Mouse (Mus musculus) liver (tissue): Measurements from ENCODE around the gene Cyth1.

Source experiments
- DNase-seq: peaks from one replicate; pipeline ENCODE4 v3.0.0-alpha.2; 2020; ENCODE audit warnings: mixed read lengths

Cyth1 gene

DNA sequence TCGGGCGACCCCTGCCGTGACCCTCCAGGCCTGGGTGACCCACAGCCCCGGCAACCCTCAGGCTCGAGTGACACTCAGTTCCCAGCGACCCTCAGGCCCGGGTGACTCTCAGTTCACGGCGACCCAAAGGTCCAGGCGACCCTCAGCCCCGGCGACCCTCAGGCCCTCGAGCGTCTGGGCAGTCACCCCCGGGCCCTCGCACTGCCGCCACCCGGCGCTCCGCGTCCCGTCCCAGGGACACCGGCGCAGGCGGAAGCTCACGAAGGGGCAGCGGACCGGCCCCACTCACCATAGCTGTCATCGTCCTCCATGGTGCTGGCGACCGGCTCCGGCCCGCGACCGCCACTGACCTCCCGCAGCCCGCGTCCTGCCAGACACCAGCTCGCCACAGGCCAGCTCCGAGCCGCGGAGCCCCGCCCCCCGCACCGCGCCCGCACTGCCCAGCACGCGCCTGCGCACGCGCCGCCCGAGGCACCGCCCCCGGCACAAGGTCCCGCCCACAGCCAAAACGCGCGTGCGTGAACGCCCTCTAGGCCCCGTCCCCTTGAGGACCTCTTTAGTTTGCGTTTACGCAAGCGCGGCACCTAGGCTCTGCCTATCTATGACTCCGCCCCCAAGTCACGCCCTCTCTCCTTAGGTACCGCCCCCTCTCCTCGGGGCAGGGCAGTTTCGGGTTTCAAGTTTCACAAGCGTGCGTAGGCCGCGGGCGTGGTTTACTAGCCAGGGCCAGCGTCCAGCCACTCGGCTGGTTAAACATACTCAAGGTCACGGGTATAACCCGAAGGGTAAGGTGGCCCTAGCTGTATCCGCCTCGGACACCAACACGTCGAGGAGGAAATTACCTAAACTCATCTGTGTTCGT, at the start of gene Cyth1:
Gene Cyth1 (minus strand): TSS at position 443 of the 862 bp plus-strand sequence.
- peak; percentile 99 for DNase-seq

DNA sequence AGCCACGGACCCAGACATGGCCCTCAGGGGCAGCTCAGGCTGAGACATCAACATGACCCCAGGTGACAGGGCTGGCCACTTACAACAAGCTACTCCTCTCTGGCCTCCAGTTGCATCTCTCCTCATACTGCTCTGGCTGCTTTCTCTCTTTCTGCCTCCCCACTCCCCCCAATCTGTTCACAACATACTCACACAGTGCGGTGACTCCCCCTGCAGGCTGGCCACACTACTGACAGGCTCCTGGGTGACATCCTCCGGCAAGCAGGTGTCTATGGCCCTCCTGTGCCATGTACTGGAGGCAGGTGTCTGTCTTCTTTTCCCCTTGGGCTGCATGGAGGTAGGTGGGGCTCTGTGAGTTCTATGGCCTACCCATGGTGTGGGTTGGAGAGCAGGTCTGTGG, 49.6 kb upstream of the Cyth1 start:
- DNase-seq: no peak

DNA sequence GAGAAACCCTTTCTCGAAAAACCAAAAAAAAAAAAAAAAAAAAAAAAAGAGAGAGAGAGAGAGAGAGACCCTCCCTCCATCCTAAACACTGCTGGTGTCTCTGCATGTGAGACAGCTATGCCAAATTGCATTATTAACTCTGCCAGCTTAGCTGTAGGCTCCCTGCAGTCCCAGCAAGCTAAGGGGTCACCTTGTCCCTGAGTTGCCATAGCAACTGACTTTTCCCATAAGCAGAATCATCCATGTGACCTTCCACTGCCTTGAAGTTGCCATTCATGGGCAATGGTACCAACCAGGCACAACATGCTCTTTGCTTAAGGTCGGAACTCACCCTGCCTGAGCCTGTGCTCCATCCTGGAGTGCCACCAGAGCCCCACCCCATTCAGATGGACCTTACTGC, 46.6 kb upstream of the Cyth1 start:
- DNase-seq: no peak

DNA sequence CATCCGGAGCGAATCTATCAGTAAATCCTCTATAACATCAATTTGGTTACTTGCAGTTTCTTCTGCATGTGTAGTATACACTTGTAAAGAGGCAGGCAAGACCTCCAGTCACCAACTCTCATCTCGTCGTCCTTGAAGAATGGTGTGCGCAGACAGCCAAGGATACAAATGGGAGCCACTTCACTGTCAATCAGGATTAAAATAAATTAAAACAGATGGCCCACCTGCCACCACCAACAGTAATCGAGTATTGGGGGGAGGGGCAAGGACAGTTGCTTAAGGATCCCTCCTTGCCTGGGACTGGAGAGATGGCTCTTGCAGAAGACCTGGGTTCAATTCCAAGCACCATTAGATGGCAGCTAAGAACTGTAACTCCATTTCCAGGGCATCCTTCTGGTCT, 44.3 kb upstream of the Cyth1 start:
- no peak for DNase-seq

DNA sequence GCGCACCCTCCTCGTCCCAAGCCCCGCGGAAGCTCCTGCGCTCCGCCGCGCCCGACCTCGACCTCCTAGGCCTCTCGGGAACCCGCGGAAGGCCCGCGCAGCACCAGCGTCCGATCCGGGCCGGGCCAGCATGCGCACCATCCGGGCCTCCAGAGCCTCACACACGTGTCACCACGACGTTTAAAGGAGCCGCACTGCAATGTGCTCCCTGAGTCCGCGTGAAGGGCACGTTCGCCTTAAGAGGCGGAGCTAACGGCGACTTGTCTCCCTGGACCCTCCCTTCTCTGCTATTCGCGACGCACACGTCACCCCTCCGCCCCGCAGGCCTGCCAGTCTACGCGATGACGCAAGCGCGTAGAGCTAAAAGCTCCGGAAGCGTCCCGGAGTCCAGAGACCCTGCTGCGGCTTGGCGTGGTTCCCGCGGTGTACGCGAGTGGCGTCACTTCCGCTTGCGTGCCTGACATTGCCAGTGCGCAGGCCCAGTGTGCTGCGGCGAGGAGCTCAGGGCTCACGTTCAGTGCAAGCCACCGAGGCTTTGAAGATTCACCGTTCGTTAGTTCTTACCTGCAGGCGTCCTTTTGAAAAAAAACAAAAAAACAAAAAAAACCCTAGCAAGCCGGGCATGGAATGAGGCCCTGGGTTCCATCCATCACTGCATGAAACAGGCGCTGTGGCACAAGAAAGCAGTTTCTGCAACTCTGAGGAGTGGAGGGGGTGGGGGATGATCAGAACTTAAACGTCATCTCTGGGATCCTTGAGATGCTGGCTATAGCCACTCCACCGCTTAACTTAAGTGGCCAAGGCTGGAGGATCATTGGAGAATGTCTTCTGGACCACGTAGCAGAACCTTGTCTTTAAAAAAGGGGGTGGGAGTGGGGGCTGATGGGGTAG, 41.9 kb upstream of the Cyth1 start, which contains the start of gene Usp36:
Gene Usp36 (minus strand): TSS at position 246 of the 891 bp plus-strand sequence.
- peak; percentile 98 for DNase-seq

DNA sequence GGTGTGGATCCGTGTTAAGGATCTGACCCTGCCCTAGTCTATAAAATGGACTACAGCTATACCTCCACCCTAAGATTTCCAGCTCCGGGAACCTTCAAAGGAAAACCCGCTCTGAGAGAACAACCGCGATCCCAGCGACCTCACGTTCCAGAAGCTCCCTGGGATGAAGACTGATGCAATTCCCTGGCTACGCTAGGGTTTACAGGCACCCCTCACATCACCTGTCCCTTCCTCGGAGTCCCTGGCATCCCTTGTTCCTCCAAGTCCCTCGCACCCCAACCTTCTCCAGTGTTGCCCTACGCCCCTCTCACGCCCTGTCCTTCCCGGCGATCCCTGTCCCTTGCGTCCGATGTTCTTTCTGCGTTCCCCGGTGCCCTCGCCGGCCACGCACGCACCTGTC, 41.2 kb upstream of the Cyth1 start:
- no peak for DNase-seq

DNA sequence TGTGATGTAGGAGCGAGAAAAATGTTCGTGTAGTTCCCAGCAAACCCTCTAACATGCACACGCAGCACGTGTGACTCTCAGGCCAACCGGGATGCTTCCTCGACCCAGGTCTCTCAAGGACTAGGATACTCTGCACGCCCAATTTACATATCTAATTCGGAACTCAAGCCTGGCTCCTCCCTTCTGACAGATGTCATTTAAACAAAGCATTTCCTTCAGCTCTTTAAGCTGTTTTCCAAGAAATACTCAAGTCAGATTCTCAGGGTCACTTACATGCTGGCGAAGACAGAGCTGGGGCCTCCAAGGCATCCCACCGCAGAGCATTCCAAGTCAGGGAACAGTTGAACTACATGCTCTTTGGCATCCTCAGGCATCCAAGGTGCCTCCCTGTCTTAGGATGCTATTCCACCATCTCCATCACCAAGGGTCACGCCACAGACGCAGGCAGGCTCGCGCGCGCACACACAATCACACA, 40.7 kb upstream of the Cyth1 start:
- DNase-seq: no peak

DNA sequence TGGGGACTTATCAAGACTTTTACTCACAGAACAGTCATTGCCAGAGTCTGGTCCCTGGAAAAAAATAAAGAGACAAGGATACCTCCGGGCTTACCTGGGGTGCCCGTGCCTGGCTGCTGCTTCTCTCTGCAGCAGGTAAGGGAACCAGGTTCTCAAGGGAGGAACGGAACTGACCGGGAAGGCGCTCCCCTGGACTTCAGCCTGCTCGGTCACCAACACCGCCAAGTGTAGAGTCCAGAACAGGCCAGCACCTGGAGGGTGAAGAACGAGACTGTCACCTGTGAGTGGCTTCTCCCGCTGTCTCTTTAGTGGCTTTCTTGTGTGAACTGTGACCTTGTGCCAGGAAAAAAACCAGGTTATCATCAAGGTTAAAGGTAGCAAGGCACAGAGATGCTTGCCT, 39.2 kb upstream of the Cyth1 start:
- DNase-seq: no peak

DNA sequence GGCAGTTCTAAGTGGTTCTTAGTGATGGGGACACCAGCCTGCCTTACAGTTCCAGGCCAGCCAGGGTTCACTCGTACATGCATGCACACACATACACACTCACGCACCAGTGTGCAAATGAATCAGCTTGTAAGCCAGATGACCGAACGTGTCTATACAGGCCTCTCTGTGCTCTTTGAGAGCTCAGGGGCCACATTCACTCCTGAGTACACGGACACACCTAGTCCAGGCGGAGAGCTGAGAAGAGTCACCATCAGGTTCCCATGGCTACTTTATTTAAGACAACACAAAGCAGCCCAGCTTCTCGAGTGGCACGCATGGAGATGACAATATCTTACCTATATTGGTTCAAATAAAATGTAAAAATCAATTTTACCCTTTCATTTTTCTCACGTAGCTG, 38.0 kb upstream of the Cyth1 start:
- no peak for DNase-seq

DNA sequence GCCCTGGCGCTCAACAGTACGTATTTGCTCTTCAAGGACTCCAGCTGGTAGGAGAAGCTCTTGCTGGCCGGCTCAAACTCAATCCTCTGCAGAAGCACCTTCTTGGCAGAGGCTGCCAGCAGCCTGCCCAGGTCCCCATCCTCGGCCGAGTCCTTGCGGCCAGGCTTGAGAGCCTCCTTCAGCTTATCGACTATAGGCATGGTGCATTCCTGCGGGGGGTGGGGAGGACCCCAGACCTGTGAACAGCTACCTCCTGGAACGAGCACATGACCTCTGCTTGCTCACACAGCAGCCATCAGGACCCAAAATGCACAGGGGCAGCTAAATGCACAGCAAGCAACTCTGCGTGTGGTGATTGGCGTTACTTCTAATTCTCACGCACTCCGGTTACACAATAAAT, 37.4 kb upstream of the Cyth1 start:
- DNase-seq: no peak

DNA sequence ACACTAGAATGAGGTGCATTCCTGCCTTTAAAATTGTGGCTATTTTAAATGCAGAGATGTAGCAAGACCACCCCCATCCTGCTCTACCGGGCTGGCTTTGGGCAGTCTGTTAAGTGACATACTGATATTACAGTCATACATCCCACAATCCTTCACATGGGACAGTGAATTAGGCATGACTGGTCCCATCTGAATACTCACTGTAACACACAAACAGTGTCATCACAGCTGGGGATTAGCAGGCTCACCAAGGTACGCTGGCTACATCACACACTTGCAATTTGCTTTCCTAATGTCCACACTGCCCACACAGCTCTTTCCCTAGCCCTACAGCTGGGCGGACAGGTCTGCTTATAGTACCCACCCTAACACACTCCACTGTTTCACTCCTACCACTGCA, 31.8 kb upstream of the Cyth1 start:
- no peak for DNase-seq

DNA sequence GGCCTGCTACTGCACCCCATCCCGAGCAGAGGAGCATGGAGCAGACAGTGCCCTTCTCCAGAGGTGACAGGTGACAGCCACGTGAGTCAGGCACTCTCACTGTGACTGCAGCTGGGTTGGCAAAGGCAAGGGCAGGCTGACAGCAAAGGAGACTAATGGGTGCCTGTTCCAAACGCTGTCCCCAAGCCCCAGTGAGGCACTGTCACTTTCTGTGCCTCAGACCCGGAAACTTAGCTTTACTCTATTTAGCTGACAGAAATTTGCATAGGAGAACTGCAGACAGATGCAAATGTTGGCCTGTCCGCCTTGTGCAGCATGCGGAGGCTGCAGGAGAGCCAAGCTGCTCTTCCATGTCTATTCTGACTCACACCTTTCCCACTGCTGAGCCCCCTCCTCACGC, 27.9 kb upstream of the Cyth1 start:
- no peak for DNase-seq

DNA sequence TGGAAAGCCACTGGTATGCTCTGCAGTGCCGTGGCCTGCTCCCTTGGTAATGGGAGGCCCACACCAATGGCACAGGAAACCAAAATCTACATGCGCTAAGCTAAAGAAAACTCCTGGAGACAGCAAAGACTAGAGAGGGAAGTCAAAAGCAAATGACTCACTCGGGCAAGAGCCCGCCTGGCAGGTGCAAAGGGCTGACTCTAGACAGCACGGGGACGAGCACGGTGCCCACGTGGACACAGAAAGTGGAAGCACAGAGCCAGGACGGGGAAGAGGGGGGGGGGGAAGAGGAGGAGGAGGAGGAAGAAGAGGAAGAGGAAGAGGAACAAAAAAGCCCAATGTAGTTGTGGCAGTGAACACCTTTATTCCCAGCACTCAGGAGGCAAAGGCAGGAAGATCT, 26.7 kb upstream of the Cyth1 start:
- DNase-seq: no peak

DNA sequence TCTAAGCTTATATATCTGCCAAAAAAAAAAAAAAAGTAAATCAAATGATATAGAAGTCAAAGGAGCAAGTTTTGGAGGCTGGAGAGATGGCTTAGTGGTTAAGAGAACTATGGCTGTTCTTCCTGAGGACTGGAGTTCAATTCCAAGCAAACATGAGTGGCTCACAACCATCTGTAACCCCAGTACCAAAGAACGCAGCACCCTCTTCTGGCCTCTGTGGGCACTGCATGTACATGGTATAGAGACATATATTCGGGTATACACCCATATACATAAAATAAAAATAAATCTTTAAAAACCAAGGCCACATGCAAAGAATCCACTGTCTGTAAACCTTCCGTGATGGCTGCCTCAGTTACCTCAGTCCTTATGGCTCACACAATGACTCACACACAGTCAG, 21.4 kb upstream of the Cyth1 start:
- peak; percentile 43 for DNase-seq

DNA sequence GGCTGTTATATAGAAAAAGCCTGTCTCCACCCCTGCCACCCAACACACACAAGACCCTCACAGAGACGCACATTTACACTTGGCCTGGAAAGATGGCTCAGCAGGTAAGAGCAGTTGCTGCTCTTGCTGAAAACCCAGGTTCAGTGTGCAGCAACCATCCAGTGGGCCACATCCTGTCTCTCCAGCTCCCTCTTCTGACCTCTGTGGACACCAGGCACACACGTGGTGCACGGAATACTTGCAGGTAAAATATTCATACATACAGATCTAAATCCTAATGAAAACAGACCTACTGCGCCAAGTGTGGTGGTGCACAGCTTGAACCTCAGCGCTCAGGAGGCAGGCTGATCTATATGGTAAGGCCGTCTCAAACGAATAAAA, 18.3 kb upstream of the Cyth1 start:
- no peak for DNase-seq

DNA sequence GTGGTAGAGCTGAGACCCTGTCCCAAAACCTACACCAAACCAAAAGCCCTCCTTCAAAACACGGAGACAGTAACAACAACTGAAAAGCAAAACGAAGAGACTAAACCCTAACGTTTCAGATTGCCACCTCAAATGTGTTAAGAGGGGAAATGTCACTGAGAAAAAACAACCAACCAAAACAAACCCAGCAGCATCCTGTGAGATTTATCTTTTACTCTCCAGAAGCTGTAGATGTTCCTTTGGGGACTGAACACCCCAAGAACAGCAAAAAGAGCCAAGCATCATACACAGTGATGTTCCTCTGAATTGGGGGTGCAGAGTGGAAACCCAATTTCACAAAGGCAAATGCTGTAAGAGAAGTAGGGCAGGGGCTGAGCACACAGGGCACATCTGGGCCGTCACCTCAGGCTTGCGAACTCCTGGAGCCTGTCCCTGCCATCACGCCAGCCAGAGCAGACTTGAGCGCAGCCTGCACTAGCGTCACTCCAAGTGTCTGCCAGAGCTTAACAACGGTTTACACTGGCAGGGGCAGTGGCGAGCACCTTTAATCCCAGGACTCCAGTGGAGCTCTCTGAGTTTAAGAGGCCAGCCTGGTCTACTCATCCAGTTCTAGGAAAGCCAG, 17.8 kb upstream of the Cyth1 start:
- no peak for DNase-seq

DNA sequence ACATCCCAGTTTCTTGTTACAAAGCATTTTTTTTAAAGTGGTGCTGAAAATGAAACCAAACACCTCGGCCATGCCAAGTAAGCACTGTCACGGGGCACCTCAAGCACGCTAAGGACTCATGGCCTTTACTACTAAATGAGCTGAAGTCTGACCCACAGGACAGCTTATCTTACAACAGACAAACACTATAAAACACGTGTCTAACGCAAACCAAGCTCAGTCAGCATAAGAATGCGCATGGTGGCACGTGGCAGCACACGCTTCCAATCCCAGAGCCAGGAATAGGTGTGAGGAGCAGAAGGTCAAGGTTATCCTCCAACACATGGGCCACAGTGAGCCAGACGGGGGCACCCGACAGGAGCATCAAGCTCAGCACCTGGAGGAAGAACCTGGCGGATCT, 17.2 kb upstream of the Cyth1 start:
- DNase-seq: no peak

DNA sequence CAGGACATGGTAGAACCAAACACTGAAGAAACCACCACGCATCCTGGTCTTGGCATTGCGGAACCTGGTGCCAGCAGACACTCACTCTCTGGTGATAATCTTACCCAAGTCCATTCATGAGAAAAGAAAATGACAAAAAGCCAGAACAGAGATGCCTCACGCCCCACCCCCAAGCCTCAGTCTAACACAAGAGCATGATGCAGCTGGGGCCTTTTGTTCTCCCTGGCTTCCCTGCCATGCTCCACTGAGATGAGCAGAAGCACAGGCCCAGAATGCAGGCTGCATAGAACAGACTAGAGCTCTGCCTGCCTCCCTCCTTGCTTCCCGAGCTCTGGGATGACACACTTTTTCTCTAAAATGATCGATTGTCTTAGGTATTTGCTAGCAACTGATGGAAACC, 14.8 kb upstream of the Cyth1 start:
- DNase-seq: no peak

DNA sequence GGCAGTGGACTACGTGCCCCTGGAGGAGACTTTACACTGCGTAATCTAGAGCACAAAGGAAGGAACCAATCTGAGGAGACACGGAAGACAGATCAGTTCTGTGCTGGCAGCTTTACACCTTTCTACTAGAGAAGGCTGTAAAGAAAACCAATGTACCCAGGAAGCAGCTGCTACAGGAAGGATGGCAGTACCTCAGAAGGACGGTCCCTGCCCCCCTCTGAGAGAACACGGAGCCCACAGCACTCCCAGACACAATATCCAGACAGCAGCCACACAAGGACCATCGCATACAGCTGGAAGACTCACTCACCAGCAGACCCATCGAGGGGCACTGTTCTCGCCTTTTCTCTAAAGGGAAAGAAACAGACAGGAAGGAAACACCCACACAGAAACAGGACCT, 11.7 kb upstream of the Cyth1 start:
- no peak for DNase-seq

DNA sequence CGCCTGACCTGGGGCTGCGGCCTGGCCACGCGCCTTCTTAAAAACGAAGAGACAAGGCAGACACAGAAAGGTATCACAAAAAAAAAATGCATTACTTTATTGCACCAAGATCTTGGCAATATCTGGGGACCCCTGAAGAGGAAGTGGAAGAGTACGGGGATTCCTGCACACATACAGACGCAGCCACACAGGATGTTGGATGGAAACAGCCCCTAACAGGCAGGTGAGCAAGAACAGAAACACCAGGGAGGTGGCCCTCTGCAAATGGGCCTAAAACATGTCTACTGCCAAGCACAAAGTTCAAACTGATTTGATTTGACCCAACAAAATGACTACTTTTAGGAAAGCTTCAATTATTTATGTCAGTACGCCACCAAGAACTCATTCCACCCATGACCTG, 11.2 kb upstream of the Cyth1 start:
- no peak for DNase-seq

DNA sequence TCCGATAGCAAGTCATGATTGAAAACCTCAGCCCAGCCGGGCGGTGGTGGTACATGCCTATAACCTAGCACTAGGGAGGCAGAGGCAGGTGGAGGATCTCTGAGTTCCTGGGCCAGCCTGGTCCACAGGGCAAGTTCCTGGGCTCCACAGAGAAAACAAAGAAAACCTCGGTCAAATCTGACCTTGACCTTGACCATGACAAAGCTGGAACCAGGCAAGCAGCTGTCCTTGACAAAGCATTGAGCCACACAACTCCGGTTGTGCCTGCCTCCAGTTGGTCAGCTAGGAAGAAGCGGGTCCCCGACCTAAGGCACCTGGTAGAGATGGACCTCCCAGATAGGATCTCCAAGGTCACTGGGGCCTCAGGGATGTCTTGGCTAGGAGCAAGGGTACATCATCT, 8.0 kb upstream of the Cyth1 start:
- no peak for DNase-seq

DNA sequence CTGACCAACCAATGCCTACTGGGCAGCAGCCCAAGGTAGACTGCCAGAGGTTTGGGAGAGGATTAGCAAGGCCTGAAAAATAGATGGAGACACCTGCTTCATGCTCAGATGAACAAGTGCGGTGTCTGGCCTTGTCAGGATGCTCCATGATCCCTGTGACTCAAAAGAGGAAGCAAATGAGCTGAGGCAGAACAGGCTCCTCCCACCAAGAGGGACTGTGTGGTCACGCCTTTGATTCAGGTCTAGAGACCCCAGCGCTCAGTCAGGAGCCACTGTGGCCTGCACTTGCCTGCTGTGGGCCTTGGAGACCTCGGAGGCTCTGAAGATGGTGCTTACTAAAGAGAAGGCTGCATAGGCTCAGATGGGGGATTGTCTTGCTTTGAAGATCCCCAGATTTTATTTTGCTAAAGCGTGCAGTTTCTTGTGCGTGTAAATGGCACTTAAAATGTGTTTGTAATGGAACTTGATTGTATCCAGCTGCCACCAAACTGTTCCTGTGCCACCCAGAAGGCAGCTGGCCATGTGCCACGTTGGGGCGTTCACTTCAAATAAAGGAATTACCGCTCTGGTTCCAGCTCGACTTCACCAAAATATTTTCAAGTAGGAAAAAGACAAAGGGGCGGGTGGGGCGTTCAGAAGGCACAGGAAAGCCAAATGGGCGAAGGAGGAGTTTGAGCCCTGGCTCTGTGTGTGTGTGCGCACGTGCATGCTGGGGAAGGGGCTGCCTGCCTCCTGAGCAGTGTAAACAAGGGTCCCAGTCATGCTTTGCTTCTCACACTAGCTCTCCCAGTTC, 6.0 kb upstream of the Cyth1 start:
- no peak for DNase-seq
